8 mouse cellular contexts compared by ENCODE assay signal in genomic region chr4:48690640-48691039, GRCm38 (mm10). TPM values are rescaled to one million over a fixed set of nuclear protein-coding genes. Genes with fewer than 3 reads are reported as not detected.
DNase-seq lines count a peak whose midpoint lies in the region; ATAC-seq lines count a peak whose summit lies in the region.
"Had no signal": no experiment of that assay in that cellular context is flagged by ENCODE, and none has a peak within 500 bp of the region (broad histone marks: within the 10 kb centered on the region; RNA-seq: fewer than 3 reads in every experiment).

No protein-coding gene starts in this region.

- DNase-seq in neural tube, embryonic 10.5 days (ENCODE audit: extremely low spot score, low spot score) = no peak
- DNase-seq in c-Kit-positive CD71-positive TER-119-positive erythroid progenitor cells, embryonic 14.5 days (ENCODE audit: low spot score) = peak; percentile 24
- peak; percentile 45 to 75 for DNase-seq in frontal cortex, postnatal 10 days (ENCODE audit: low spot score in 2 of 2)
- DNase-seq in layer of hippocampus, postnatal 14 days (ENCODE audit: low spot score in 2 of 2) = peak; percentile 67 to 86
- no peak for DNase-seq in urinary bladder, postnatal 36 days (ENCODE audit: low spot score in 2 of 2)

- no peak overlapping the region for H3K27ac ChIP-seq in neural tube, embryonic 13.5 days (replicated peaks)
- no peak overlapping the region for H3K27ac ChIP-seq in midbrain, embryonic 16.5 days (ENCODE audit: low read length)

- 74% methylated on average over 9 of the region's 9 CpGs for WGBS in neural tube, embryonic 13.5 days
- WGBS in midbrain, embryonic 16.5 days = 86% methylated on average over 9 of the region's 9 CpGs

- H3K4me3 ChIP-seq in neural tube, embryonic 13.5 days = no peak overlapping the region
- H3K4me3 ChIP-seq in midbrain, embryonic 16.5 days (ENCODE audit: low read depth, low read length) = no peak overlapping the region
- H3K4me3 ChIP-seq: megakaryocyte, embryonic 14.5 days had no signal

- H3K4me1 ChIP-seq in neural tube, embryonic 13.5 days (replicated peaks) = peaks cover 15% of the 10 kb centered on the region
- H3K4me1 ChIP-seq in midbrain, embryonic 16.5 days (ENCODE audit: control insufficient read depth, insufficient read depth, low read length) = peaks cover 4% of the 10 kb centered on the region
- H3K4me1 ChIP-seq: megakaryocyte, embryonic 14.5 days had no signal

- no peak overlapping the region for H3K4me2 ChIP-seq in neural tube, embryonic 13.5 days
- no peak overlapping the region for H3K4me2 ChIP-seq in midbrain, embryonic 16.5 days (ENCODE audit: low read length)

- 0 out of 2 replicates have a peak, but pooled peaks have one; percentile 48 for ATAC-seq in neural tube, embryonic 13.5 days (ENCODE audit: low read depth)
- ATAC-seq in midbrain, embryonic 16.5 days = peak; percentile 58

- H3K9ac ChIP-seq in neural tube, embryonic 13.5 days = no peak overlapping the region
- H3K9ac ChIP-seq in midbrain, embryonic 16.5 days (ENCODE audit: low read depth, low read length) = no peak overlapping the region

- H3K27me3 ChIP-seq in neural tube, embryonic 13.5 days = no peaks in the 10 kb centered on the region
- H3K27me3 ChIP-seq in midbrain, embryonic 16.5 days (ENCODE audit: control insufficient read depth, insufficient read depth, low read depth, low read length) = no peaks in the 10 kb centered on the region
- H3K27me3 ChIP-seq: megakaryocyte, embryonic 14.5 days had no signal

- H3K36me3 ChIP-seq in neural tube, embryonic 13.5 days = no peaks in the 10 kb centered on the region
- H3K36me3 ChIP-seq in midbrain, embryonic 16.5 days (ENCODE audit: control insufficient read depth, insufficient read depth, low read length) = no peaks in the 10 kb centered on the region

- no peaks in the 10 kb centered on the region for H3K9me3 ChIP-seq in neural tube, embryonic 13.5 days
- no peaks in the 10 kb centered on the region for H3K9me3 ChIP-seq in midbrain, embryonic 16.5 days (replicated peaks; ENCODE audit: control insufficient read depth, low read length, poor library complexity, severe bottlenecking)

RNA-seq across cellular contexts. Expression of gene Cavin4, which starts 27.3 kb away (rescaled TPM):
- polyA plus RNA-seq in neural tube, embryonic 13.5 days (2015; fragmentation: Nextera tagmentation; extraction: Ambion mirVana) = 1.8 and 1.9 TPM in 2 replicates
- 1 to 10 TPM; 2.2 to 3.1 TPM for total RNA-seq in layer of hippocampus, postnatal 14 days (2021)
- polyA plus RNA-seq in midbrain, embryonic 16.5 days (2015; fragmentation: Nextera tagmentation; extraction: Ambion mirVana) = 1.2 and 1.5 TPM in 2 replicates

Comparison
In these comparisons a context has a peak if more than half of its experiments do, and no peak if none do; other contexts are left out.
1. DNase-seq: peak in c-Kit-positive CD71-positive TER-119-positive erythroid progenitor cells, embryonic 14.5 days (single experiment), frontal cortex, postnatal 10 days (2 of 2) and layer of hippocampus, postnatal 14 days (2 of 2); none in neural tube, embryonic 10.5 days (single experiment) and urinary bladder, postnatal 36 days (0 of 2).